Mouse (Mus musculus): ENCODE results near the gene B3gnt3.
"Not testable (repeated sequence)": the region's sequence is repeated elsewhere in the genome, so short reads cannot be mapped to it uniquely, and the experiment has no call there.

Gene B3gnt3

DNA sequence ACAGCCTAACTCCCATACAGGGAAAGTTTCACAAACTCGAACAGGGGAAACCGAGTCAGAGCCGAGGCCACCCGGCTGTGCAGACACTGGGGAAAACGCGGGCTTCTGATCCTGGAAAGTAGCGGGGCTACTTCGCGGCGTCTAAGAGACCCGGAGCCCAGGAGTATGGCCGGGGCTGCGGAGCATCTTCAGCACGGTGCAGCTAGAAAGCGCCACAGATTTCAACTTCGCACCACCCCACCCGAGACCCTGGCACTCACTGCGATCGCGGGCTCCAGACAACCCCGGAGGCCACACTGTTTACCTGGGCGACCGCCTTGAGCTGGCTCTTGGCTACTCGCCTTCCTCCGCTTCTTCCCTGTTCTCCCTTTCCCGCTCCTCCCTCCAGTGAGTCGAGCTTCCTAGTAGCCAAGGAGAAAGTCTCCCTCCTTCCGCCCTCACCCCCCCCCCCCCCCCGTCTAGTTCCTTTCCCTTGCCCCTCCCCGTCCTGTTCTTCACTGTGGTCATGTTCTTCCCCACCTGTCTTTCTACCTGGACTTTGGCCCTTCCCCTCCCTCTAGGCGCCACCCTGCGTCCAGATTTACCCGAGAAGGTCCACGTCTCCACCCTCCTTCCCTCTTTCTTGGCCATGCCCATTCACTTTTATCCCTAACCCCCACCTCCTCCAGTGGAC, at the start of gene B3gnt3:
Gene B3gnt3, minus strand, starts transcription at position 376 of the 673 bp plus-strand sequence.
- no peak for DNase-seq (ENCODE audit: low spot score in 2 of 2)

- DNase-seq (ENCODE audit: low spot score in 2 of 2): not testable (repeated sequence)
Observed at GRCm38 (mm10) chr8:71749321-71750075, 47.9 kb upstream of the B3gnt3 start.

GRCm38 (mm10) chr8:71747082-71747481, 45.5 kb upstream of the B3gnt3 start:
- DNase-seq (ENCODE audit: low spot score in 2 of 2): not testable (repeated sequence)

GRCm38 (mm10) chr8:71745322-71745721, 43.7 kb upstream of the B3gnt3 start:
- no peak for DNase-seq (ENCODE audit: low spot score in 2 of 2)

GRCm38 (mm10) chr8:71742783-71743182, 41.2 kb upstream of the B3gnt3 start:
- no peak for DNase-seq (ENCODE audit: low spot score in 2 of 2)

DNA sequence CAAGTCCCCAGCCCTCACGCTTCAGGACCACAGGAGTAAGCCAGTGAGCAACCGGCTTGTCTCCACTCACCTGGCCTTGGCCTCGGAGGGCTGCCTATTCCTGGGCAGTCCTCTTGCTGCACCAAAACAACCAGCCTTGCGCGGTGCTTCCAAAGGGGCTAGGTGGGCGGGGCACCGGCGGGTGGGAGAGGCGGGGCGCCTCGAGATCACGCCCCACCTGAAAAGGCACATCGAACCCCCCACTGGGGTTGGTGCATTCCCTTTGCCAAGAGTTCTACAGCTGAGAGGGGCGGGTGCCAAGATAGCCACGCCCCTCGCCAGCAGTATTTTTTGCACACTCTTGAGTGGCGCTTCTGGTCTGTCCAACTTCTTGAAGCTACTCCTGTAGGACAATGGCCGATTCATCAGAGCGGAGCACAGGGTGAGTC, 40.1 kb upstream of the B3gnt3 start:
- DNase-seq (ENCODE audit: low spot score in 2 of 2): no peak

DNA sequence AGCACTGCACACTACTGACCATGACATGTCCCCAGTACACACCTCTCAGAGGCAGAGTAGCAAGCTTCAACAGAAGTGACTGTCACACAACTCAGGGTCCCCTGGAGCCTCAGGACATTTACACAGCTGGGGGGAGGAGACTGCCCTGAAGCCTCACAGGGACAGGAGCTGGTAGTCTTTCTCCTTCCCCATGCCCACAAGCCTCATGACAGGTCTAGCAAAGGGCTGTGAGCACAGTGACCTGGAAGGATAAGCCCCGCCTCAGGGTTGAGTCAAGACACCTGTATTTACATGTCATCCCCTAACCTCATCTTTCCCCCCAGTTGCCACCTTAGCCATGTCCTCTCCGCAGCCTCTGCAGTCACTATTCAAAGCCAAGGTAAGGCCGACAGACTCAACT, 39.6 kb upstream of the B3gnt3 start:
- no peak for DNase-seq (ENCODE audit: low spot score in 2 of 2)

DNA sequence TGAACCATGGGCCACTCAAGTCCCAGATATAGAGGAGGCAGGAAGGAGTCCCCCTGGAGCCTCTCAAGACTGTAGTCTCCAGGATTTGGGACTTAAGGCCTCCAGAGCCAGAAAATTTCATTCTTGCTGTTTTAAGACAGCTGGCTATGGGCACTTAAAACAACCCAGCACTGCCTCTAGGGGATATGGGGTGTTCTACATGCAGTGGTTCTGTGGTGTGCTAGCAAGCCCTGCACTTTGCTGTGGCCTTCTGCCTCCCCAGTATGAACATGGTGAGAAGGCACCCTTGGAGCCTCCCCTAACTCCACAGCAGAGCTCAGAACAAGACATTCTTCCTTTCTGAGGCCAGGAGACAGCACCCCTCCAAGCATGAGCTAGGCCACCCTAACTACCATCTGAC, 36.7 kb upstream of the B3gnt3 start:
- DNase-seq (ENCODE audit: low spot score in 2 of 2): not testable (repeated sequence)

GRCm38 (mm10) chr8:71731652-71732230, 30.2 kb upstream of the B3gnt3 start:
- no peak for DNase-seq (ENCODE audit: low spot score in 2 of 2)

DNA sequence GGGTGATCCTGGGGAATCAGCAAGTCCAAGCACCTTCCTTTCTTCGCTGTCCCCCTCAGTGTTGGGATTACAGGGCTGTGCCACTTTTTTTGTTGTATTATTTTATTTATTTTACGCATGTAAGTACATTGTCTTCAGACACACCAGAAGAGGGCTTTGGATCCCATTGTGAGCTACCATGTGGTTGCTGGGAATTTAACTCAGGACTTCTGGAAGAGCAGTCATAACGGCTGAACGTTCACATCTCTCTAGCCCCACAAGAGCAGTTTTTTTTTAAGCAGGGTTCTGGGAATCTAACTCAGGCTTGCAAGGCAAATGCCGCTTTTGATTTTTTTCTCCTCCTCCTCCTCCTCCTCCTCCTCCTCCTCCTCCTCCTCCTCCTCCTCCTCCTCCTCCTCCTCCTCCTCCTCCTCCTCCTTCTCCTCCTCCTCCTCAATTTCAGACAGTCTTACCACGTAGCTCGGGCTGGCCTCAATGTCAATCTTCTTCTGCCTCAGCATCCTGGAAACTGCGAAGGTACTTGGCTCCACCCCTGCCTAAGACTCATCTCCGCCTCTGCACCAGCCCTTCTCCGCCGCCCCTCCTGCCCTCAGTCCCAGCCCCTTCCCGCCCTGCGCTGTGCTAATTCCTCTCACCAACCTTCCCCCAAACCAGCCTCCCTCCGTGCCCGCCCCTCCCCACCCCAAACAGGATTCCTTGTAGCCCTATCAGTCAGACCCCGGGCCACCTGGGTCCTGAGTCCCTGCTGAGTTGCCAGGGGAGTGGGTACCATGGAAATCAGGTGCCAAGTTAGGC, 27.4 kb upstream of the B3gnt3 start:
- no peak for DNase-seq (ENCODE audit: low spot score in 2 of 2)

DNA sequence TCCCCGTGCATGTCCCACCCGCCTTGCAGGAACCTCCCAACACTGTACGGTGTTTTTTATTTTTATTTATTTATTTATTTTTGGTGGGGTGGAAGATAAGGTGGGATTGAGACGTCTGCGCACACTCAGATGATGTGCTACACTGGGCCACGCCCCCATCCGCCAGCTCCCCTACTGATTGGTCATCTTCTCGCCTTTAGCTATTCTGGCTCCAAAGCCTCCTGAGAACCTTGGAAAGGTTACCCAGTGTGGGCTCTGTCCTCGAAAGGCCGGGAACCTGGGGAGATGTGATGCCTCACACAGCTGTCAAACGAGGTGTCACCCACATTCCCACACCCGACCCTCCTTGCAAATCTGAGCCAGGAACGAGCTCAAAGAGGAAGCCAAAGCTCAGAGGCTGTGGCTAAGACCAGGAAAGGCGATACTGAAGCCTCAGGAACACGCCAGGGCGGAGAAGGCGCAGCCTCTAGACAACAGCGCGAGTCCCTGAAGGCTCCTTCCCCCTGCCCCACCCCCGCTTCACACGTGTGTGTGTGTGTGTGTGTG, 26.7 kb upstream of the B3gnt3 start:
- no peak for DNase-seq (ENCODE audit: low spot score in 2 of 2)

DNA sequence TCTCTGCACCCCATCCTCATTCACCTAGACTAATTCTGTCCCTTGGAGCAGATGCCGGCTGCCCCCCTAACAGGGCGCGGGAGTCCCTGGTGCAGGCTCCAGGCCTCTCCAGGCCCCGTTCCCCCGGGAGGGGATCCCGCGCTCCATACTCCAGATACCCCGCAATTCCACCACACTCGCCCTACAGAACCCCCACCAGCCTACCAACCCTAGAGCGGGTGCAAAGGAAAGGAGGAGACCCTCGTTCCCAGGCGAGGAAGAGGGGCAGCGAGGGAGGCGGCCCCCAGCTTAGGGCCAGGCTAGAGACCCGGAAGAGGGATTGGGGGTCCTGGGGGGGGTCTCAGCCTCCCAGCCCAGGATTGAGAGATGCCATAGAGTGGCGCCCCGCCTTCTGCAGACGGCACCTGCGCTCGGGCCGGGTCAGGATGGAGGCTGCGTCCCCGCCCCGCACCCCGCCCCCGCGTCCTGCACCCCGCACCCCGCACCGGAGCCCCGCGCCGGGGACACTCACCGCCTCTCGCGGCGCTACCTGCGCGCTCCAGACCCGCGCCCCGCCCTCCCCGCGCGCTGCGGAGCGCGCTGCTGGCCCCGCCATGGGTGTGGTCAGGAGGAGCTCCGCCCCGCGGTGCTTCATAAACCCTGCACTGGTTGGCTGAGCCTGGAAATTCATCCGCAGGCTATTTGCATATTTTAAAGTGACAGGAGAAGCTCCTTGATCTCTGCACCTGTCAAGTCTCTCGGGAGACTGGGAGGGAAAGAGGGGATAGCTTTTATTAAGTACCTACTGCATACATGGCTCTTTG, 23.7 kb upstream of the B3gnt3 start, which contains the start of gene Fcho1:
Gene Fcho1, minus strand, starts transcription at position 595 of the 803 bp plus-strand sequence.
- DNase-seq (ENCODE audit: low spot score in 2 of 2): peak; percentile 76 to 79

DNA sequence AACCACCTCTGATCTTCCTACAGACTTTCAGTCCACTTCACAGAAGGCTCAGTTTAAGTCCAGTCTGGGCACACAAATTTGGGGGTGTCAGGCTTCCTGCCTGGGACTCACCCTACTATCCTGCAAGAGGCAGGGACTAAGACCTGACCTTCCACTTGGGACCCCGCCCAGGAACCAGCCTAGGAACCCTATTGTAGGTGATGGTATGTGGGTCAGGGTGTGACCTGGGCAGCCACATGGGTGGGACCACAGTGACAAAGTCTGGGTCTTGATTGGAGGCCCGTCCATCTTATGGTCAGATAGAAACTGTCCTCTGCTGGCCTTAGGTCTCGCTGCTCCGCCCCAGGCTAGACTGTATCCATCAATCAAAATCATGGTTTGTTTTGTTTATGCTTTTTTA, 22.8 kb upstream of the B3gnt3 start:
- no peak for DNase-seq (ENCODE audit: low spot score in 2 of 2)

GRCm38 (mm10) chr8:71723047-71723551, 21.5 kb upstream of the B3gnt3 start:
- DNase-seq (ENCODE audit: low spot score in 2 of 2): no peak

- peak; percentile 77 to 81 for DNase-seq (ENCODE audit: low spot score in 2 of 2)
Observed at GRCm38 (mm10) chr8:71719928-71720457, 18.4 kb upstream of the B3gnt3 start.

DNA sequence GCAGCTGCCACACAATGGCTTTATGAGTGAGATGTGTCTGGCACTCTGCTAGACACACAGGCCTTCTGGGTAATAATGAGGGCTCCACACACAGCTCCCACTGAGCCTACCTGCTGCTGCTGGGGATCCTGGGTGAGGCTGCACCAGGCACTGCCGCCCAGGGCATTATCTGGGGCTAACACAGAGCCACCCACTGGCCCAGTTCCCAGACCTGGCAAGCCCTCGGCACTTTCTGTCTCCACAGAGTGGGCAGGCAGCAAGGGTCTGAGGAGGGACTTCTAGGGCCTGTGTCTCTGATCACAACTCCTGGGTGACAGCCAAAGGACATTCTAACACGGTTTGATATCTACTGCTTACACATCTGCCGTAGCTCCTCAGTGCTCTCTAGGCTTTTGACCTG, 17.6 kb upstream of the B3gnt3 start:
- no peak for DNase-seq (ENCODE audit: low spot score in 2 of 2)

DNA sequence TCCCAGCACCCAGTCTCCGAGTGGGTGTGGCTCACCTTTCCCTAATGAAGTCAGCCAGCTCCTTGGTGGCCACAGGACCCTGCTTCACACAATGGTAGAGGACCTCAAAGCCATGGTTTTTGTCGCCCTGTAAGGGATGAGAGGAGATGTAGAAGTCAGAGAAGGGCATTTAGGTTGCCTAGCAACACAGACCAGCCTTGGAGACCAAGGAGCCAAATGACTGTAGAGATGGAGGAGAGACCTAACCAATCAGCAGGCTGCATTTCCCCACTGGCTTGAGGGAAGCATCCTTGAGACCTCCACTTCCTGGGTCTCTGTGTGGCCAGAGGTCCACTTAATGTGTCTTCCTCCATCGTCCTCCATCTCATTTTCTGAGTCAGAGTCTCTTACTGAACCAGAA, 16.7 kb upstream of the B3gnt3 start:
- no peak for DNase-seq (ENCODE audit: low spot score in 2 of 2)

GRCm38 (mm10) chr8:71717096-71717495, 15.5 kb upstream of the B3gnt3 start:
- DNase-seq (ENCODE audit: low spot score in 2 of 2): no peak

GRCm38 (mm10) chr8:71716561-71717053, 15.0 kb upstream of the B3gnt3 start:
- no peak for DNase-seq (ENCODE audit: low spot score in 2 of 2)

DNA sequence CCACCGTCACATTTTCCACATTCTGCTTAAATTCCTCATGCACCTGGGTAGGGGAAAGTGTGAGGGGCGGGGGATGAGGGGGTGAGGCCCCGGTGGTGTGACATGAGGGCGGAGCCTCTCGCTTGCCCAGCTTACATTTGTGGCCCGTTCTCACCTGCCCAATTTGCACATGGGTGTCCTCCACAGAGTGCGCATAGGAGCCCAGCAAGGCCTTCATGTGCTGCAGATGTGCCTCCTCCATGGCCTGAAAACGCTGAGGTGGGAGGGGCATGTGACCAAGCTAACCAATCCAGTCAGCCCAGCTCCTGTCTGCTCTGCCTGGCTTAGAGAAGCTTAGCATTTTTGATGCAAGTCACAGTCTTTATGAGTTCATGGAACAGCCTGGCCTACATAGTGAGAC, 13.9 kb upstream of the B3gnt3 start:
- DNase-seq (ENCODE audit: low spot score in 2 of 2): no peak
